Mouse (Mus musculus) heart, adult 2 months (tissue): ENCODE measurements at regions not wholly inside any gene's neighbourhood (a gene's known extent, or its start where the extent isn't known, plus 50 kb on each side); places are given as distances from the start of the nearest gene placed in this dataset.

Experiments
- CTCF ChIP-seq: fragments of 200-600 bp; IDR thresholded peaks from 2 replicates; pipeline ENCODE4 v1.8.1; 2022; ENCODE audit warnings: antibody characterized with exemption, mild to moderate bottlenecking, moderate library complexity
- POLR2A ChIP-seq: fragments of 200-500 bp; IDR thresholded peaks from 2 replicates; pipeline ENCODE4 v1.6.1; 2011; ENCODE audit warnings: mild to moderate bottlenecking, low read depth, low read length, control low read depth; ENCODE audit not compliant: insufficient read depth

DNA sequence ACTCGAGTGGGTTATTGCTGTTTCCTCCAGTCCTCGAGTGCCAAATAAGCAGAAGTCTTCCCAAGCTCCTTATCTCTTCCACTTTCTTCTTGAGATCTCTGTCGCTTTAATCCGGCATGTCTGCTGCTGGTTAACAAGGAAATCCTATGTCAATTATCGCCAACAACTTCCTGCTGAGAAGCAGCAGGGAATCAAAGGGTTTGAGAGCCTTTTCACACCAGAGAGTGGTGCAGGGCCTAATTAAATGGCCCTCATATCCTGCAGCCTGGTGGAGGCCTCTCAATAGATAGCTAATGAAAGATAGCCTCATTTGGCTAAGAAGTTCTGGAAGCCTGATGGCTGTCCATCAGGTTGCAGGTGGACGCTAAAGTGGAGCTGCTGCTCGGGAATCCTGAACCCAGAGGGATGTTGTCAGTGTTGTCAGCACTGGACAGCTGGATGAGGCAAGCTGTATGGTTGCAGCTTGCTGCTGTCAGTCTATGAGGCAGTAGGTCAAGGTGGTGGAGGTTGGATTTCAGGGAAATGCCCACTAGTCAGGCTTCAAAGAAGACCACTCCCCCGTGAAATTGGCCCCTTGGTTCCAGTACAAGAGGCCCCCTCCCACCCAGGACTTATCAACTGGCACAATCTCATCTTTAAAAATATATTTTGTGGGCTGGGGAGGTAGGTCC lies 225.5 kb downstream of the Rab11fip2 start:
- no peak for TF ChIP-seq CTCF
- no peak for TF ChIP-seq POLR2A
